Mouse (Mus musculus): ENCODE data around the gene Tbxa2r. TPM values are rescaled to one million over a fixed set of nuclear protein-coding genes. Genes with fewer than 3 reads are reported as not detected.
A peak's percentile ranks its signal among the peaks of the same experiment; 100 is the strongest.

The Tbxa2r gene
- polyA plus RNA-seq, 1 experiment = 310 TPM

DNA sequence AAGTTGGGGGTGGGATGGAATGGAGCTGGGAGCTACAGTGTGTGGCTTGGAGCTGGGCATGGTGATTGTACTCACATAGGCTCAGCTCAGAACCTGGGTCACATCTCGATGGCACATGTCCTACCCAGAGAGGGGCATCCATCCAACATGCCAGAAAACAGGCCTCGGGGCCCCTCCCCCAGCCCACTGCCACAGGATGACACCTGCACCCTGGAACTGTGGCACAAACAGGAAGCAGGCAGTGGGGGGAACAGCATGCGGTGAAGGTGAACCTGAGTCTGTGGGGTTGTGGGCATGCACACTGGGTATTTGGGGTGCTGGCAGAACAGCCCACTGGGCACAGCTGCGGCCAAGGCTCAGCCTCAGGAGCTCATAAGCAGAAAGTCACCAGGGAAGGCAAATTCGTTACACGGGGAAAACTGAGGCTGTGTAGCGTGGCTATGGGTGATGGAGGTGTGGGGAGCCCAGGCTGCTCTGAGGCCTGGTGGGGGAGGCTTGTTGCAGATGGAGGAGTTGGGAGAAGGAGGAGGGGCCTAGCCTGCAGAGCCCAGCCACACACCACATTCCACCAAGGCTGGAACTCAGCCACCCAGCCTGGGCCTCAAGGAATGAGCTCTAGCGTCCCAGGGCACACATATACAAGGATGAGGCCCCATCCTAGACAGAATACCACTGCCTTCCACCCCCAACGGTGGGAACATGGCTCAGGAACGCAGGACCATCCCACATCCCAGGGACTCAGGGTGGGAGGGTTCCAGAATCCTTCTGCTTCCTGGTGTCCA is 854 bp downstream of the Tbxa2r start:
- Histone ChIP-seq H3K4me3 (ENCODE audit: control insufficient read depth, insufficient read depth, low read length) (peak overlapping the region; percentile 68), H3K27me3 (ENCODE audit: control insufficient read depth, insufficient read depth, low read length) (no peaks in the 10 kb centered on the region), H3K36me3 (ENCODE audit: control insufficient read depth, insufficient read depth, low read length) (peaks cover 49% of the 10 kb centered on the region), H3K4me1 (replicated peaks; ENCODE audit: control insufficient read depth, insufficient read depth, low read length) (peaks cover 61% of the 10 kb centered on the region), H3K27ac (ENCODE audit: control insufficient read depth, insufficient read depth, low read length) (peak overlapping the region; percentile 96)
- 9% methylated on average over 10 of the region's 10 CpGs for WGBS
- TF ChIP-seq POLR2A (IDR thresholded peaks at IDR 0.05; ENCODE audit: control insufficient read depth, extremely low read depth, insufficient read depth, low read length, poor library complexity) (peak; percentile 26; the same call in 1 of the 2 replicates), CTCF (IDR thresholded peaks at IDR 0.05; ENCODE audit: borderline replicate concordance, control insufficient read depth, extremely low read depth, insufficient read depth, low read length, poor library complexity) (no peak)
- DNase-seq = peak; percentile 91

DNA sequence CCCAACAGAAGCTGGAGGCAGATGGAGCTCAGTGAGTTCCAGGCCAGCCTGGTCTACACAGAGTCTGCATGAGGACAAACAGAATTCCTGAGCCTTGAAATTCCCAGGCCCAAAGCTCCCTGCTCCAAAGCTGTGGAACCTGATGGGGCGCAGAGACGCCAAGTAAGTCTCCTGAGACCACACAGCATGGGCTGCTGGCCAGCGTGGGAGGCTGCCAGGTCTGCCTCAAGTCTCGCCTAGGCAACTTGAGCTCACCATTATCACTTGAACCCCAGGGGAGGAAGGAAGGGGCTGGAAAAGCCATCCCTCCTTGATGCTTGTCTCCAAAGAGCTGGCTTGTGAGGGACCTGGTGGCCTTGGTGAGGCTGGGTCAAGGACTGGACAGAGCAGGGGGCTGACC is 1.5 kb downstream of the Tbxa2r start:
- peaks cover 49% of the 10 kb centered on the region for H3K36me3 ChIP-seq (ENCODE audit: control insufficient read depth, insufficient read depth, low read length)
- H3K4me1 ChIP-seq (replicated peaks; ENCODE audit: control insufficient read depth, insufficient read depth, low read length) = peaks cover 64% of the 10 kb centered on the region
- peak overlapping the region; percentile 96 for H3K27ac ChIP-seq (ENCODE audit: control insufficient read depth, insufficient read depth, low read length)
- H3K27me3 ChIP-seq (ENCODE audit: control insufficient read depth, insufficient read depth, low read length) = no peaks in the 10 kb centered on the region
- DNase-seq = no peak
- WGBS = 22% methylated on average over 4 of the region's 4 CpGs
- H3K4me3 ChIP-seq (ENCODE audit: control insufficient read depth, insufficient read depth, low read length) = peak overlapping the region; percentile 68
- TF ChIP-seq POLR2A (IDR thresholded peaks at IDR 0.05; ENCODE audit: control insufficient read depth, extremely low read depth, insufficient read depth, low read length, poor library complexity) (peak; percentile 12; the same call in 1 of the 2 replicates), CTCF (IDR thresholded peaks at IDR 0.05; ENCODE audit: borderline replicate concordance, control insufficient read depth, extremely low read depth, insufficient read depth, low read length, poor library complexity) (no peak)

DNA sequence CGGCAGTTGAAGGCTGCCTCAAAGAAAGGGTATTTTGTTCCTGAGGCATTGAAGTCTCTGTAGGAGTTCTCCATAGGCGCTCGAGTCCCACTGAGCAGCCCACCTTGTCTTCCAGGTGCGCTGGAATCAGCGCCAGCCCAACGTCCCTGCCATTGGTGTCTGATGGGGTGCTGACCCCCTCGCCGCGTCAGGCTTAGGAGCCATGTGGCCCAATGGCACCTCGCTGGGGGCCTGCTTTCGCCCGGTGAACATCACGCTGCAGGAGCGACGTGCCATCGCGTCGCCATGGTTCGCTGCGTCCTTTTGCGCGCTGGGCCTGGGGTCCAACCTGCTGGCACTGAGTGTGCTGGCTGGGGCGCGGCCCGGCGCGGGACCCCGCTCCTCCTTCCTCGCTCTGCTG is 3.7 kb downstream of the Tbxa2r start:
- Histone ChIP-seq H3K4me3 (ENCODE audit: control insufficient read depth, insufficient read depth, low read length) (no peak overlapping the region), H3K36me3 (ENCODE audit: control insufficient read depth, insufficient read depth, low read length) (peaks cover 32% of the 10 kb centered on the region), H3K27me3 (ENCODE audit: control insufficient read depth, insufficient read depth, low read length) (no peaks in the 10 kb centered on the region), H3K27ac (ENCODE audit: control insufficient read depth, insufficient read depth, low read length) (no peak overlapping the region), H3K4me1 (replicated peaks; ENCODE audit: control insufficient read depth, insufficient read depth, low read length) (peaks cover 52% of the 10 kb centered on the region)
- WGBS = 92% methylated on average over 29 of the region's 29 CpGs
- no peak for DNase-seq
- TF ChIP-seq CTCF (IDR thresholded peaks at IDR 0.05; ENCODE audit: borderline replicate concordance, control insufficient read depth, extremely low read depth, insufficient read depth, low read length, poor library complexity) (no peak), POLR2A (IDR thresholded peaks at IDR 0.05; ENCODE audit: control insufficient read depth, extremely low read depth, insufficient read depth, low read length, poor library complexity) (no peak)

DNA sequence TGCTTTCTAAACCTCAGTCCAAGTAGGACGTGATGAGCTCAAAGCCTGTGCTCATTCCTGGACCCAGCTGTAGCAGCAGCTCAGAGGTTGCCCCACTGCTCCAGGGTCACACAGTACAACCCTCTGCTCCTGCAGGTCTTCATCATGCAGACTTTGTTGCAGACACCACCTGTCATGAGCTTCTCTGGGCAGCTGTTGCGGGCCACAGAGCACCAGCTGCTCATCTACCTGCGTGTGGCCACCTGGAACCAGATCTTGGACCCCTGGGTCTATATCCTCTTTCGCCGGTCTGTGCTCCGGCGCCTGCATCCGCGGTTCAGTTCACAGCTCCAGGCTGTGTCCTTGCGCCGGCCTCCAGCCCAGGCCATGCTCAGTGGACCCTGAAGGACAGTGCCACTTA is 5.8 kb downstream of the Tbxa2r start:
- H3K36me3 ChIP-seq (ENCODE audit: control insufficient read depth, insufficient read depth, low read length) = peaks cover 32% of the 10 kb centered on the region
- DNase-seq = no peak
- WGBS = 96% methylated on average over 11 of the region's 11 CpGs
- no peaks in the 10 kb centered on the region for H3K27me3 ChIP-seq (ENCODE audit: control insufficient read depth, insufficient read depth, low read length)
- TF ChIP-seq POLR2A (IDR thresholded peaks at IDR 0.05; ENCODE audit: control insufficient read depth, extremely low read depth, insufficient read depth, low read length, poor library complexity) (no peak), CTCF (IDR thresholded peaks at IDR 0.05; ENCODE audit: borderline replicate concordance, control insufficient read depth, extremely low read depth, insufficient read depth, low read length, poor library complexity) (no peak)
- H3K4me1 ChIP-seq (replicated peaks; ENCODE audit: control insufficient read depth, insufficient read depth, low read length) = peaks cover 35% of the 10 kb centered on the region
- H3K4me3 ChIP-seq (ENCODE audit: control insufficient read depth, insufficient read depth, low read length) = no peak overlapping the region
- no peak overlapping the region for H3K27ac ChIP-seq (ENCODE audit: control insufficient read depth, insufficient read depth, low read length)

DNA sequence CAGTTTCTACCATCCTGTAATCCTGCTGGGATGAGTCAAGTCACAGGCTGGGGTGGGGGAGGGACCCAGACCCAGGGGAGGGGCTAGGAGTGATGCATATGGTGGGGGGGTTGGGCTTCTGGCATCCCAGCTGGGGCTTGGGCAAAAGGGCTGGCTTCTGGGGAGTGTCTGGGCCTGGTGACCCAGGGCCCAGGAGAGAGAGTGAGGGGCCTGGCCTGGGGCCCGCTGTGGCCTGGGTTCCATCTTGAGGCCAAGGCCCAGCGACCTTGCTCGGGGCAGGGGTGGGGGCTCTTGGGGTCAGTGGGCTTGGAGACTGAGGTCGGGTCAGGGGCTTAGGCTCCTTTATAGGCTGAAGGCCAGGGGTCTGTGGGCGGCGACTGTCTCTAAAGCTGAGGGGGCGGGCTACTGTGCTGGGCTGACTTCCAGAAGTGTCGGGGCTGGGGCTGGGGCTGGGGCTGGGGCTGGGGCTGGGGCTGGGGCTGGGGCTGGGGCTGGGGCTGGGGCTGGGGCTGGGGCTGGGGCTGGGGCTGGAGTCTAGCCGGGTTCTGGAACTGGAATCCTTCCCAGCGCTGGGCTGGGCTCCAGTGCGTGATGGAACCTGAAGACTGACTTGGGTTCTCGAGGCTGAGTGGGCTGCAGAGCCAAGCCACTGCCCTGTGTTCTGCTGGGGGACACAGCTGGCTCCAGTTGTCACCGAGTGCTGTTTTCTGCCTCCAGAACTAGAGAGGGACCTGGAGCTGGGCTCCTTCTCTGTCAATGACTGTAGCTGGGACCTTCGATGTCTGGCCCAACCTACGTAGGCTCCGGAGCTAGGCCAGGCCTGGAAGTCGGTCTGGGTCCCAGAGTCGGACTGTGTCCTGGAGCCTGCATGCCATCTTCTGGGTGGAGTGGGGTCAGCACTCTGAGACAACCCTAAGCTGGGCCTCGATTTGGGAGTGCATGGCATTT is 7.1 kb downstream of the Tbxa2r start:
- H3K4me1 ChIP-seq (replicated peaks; ENCODE audit: control insufficient read depth, insufficient read depth, low read length) = peaks cover 22% of the 10 kb centered on the region
- H3K4me3 ChIP-seq (ENCODE audit: control insufficient read depth, insufficient read depth, low read length) = no peak overlapping the region
- TF ChIP-seq CTCF (IDR thresholded peaks at IDR 0.05; ENCODE audit: borderline replicate concordance, control insufficient read depth, extremely low read depth, insufficient read depth, low read length, poor library complexity) (no peak), POLR2A (IDR thresholded peaks at IDR 0.05; ENCODE audit: control insufficient read depth, extremely low read depth, insufficient read depth, low read length, poor library complexity) (no peak)
- H3K36me3 ChIP-seq (ENCODE audit: control insufficient read depth, insufficient read depth, low read length) = peaks cover 32% of the 10 kb centered on the region
- no peak overlapping the region for H3K27ac ChIP-seq (ENCODE audit: control insufficient read depth, insufficient read depth, low read length)
- no peaks in the 10 kb centered on the region for H3K27me3 ChIP-seq (ENCODE audit: control insufficient read depth, insufficient read depth, low read length)
- DNase-seq = no peak
- 90% methylated on average over 19 of the region's 19 CpGs for WGBS

DNA sequence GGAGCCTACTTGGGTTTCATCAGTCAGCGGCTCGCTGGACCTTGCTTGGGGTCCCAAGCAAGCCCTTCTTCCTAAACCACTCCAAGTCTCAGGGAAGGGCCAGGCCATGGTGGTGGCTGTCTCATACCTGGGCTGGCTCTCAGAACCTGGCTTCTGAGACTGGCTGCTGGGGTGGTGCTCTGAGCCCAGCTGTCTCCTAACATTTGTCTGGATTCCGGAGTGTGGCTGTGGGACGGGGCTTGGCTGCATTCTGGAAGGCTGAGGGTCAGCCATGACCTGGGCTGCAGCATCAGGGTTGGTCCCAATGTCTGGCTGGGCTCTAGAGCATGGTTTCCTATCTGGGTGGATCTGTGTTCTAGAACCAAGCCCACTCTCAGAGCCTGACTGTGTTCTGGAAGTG is 8.0 kb downstream of the Tbxa2r start:
- Histone ChIP-seq H3K27ac (ENCODE audit: control insufficient read depth, insufficient read depth, low read length) (no peak overlapping the region), H3K27me3 (ENCODE audit: control insufficient read depth, insufficient read depth, low read length) (no peaks in the 10 kb centered on the region), H3K36me3 (ENCODE audit: control insufficient read depth, insufficient read depth, low read length) (peaks cover 31% of the 10 kb centered on the region), H3K4me1 (replicated peaks; ENCODE audit: control insufficient read depth, insufficient read depth, low read length) (peaks cover 18% of the 10 kb centered on the region), H3K4me3 (ENCODE audit: control insufficient read depth, insufficient read depth, low read length) (no peak overlapping the region)
- no peak for DNase-seq
- 98% methylated on average over 4 of the region's 4 CpGs for WGBS
- no peak for TF ChIP-seq CTCF (IDR thresholded peaks at IDR 0.05; ENCODE audit: borderline replicate concordance, control insufficient read depth, extremely low read depth, insufficient read depth, low read length, poor library complexity)
- TF ChIP-seq POLR2A (IDR thresholded peaks at IDR 0.05; ENCODE audit: control insufficient read depth, extremely low read depth, insufficient read depth, low read length, poor library complexity) = no peak

Data from thymus, adult 2 months (tissue).